Mouse (Mus musculus) urinary bladder, postnatal 4 days (tissue): ENCODE data around the gene Slc25a28.
A peak's percentile ranks its signal among the peaks of the same experiment; 100 is the strongest.

Experiments used
- DNase-seq, 2 experiments: peaks; one replicate each; pipeline ENCODE4 v3.0.0; 2021 to 2022; ENCODE audit warnings: low spot score in 2 of 2

Slc25a28 gene

DNA sequence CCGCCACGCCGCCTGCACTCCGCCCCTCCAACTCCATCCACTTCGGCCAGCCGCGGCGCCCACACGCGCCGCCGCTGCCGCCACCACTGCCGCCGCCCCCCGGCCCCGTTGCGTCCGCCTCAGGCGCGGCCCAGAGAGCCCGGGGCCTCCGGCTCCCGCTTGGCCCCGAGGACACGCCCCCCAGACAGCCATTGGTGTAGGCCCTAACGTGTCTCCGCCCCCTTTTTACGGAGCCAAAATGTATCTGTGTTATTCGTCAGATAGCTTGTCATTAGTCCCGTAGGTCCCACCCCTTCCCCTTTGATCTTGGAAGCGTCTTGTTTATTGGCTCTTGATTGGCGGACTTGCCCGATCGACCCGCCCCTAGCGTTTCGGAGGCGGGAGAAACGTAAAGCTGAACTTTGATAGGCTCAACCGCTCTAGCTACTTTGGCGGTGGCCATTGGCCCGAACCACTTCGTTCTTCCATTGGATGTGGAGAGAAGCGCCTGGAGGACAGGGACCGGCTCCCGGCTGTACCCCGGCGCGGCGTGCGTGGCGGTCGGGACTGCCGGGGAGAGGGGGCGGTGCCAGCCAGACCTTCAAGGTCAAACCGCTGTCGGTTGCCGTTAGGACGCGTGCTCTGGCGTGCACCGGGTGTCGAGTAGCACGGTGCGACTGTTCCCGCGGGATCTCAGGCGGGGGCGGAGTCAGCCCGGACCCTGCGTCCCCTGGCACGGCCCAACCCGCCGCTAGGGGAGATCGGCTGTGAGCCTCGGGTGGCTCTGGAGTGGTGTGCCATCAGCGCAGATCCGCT lies at the start of gene Slc25a28:
Gene Slc25a28 (minus strand): TSS at position 152 of the 795 bp plus-strand sequence.
- DNase-seq = peak; percentile 95 to 97

DNA sequence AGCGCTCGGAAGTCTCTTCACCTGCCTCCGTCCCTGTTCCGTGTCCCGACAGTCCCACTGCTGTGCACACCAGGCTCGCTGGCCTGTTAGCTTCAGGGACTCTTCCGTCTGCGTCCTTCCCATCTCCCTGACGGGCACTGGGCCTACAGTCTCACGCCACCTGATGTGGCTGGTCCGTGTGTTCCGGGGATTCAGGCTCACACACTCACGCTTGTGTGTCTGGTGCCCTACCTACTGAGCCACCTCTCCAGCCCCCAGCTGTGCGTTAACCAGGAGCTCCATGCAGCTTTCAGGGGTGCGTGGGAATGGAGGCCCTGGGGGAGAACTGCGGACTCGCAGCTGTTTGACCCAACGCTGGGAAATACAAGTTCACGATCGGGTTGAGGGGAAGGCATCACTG lies 49.5 kb upstream of the Slc25a28 start:
- peak in 1 of 2 experiments; percentile 57 for DNase-seq

GRCm38 (mm10) chr19:43723501-43723900 lies 48.8 kb upstream of the Slc25a28 start:
- DNase-seq = no peak

- no peak for DNase-seq
These were observed 48.2 kb upstream of the Slc25a28 start for GRCm38 (mm10) chr19:43722891-43723290.

- DNase-seq = no peak
These were observed 45.4 kb upstream of the Slc25a28 start for GRCm38 (mm10) chr19:43720061-43720460.

- DNase-seq = no peak
These were observed 37.3 kb upstream of the Slc25a28 start for GRCm38 (mm10) chr19:43711971-43712370.

DNA sequence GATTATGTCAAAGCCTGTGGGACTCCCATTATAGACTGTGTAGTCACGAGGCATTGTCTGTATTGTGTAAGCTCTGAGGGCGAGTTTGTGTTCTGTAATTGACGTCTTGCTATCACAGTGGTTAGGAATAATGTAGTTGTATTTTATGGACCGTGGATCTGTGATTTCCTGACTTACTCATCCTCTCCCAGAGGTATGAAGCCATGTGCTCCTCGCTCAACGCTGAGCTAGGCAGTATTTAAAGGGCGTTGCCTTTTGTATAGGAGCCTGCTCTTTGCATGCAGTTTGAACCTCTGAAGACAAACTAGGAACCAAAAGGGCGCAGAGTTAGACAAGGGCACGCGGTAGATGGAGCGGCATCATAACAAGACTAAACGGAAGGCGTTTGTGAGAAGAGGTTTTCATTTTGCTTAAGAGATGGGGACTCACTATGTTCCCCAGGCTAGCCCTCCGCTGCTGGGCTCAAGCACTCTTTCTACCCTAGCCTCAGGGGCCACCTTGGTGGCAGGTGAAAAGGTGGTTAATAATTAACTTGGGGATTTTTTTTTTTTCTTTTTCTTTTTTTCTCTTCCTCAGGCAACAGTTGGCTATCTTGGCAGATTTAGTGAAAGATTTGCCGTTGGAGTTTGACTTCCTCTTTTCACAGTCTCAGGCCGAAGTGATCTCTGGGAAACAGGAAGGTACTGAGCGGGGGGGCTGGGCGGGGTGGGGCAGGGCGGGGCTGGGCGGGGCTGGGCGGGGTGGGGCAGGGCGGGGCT lies 36.7 kb upstream of the Slc25a28 start:
- DNase-seq = no peak

GRCm38 (mm10) chr19:43709317-43709716 lies 34.6 kb upstream of the Slc25a28 start:
- DNase-seq = no peak

DNA sequence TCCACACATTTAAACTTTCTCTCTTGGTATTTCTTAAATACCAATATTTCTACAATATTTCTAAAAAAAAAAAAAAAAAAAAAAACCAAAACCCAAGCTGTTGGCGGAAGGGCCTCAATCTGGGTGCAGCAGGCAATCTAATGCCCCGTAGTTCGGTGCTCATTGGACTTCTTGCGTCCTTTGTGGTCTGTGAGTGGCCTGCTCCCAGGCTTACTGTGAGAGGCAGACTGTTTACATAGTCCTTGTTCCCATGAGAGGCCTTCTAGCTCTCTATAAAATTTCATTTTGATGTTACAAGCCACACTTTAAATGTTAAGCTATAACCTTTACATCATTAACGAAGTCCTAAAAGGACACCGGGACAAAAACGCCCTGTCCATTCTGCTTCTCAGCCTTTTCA lies 33.5 kb upstream of the Slc25a28 start:
- no peak for DNase-seq

GRCm38 (mm10) chr19:43704787-43705497 lies 30.3 kb upstream of the Slc25a28 start:
- no peak for DNase-seq

DNA sequence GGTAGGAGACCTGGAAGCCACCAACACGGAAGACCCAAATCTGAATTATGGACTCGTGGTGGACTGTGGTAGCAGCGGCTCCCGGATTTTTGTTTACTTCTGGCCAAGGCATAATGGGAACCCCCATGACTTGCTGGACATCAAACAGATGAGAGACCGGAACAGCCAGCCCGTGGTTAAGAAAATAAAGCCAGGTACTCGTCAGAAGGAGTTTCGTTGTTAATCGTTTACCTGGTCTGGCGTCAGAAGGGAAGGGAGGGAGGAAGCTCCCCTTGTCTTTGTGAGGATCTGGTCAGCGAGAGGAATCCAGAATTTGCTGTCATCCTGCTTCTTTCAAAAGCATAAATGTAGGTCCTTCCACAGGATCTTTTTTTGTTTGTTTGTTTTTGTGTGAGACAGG lies 29.5 kb upstream of the Slc25a28 start:
- DNase-seq = no peak

DNA sequence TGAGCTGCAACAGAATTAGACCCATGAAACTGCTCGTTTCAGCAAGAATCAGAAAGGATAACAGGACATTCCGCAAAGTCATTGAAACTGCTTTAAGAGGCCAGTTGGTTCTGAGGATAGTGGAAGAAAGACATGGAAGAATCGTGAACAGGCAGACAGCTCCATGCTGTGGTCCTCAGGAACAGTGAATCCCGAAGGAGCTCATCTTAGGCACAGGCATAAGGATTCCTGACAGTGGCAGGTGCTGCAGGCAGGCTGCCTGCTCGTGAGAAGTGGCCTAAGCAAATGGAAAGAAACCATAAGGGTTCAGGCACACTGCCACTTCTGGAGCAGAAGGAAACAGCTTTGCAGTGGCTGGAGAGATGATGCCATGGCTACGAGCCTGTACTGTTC lies 25.1 kb upstream of the Slc25a28 start:
- no peak for DNase-seq

DNA sequence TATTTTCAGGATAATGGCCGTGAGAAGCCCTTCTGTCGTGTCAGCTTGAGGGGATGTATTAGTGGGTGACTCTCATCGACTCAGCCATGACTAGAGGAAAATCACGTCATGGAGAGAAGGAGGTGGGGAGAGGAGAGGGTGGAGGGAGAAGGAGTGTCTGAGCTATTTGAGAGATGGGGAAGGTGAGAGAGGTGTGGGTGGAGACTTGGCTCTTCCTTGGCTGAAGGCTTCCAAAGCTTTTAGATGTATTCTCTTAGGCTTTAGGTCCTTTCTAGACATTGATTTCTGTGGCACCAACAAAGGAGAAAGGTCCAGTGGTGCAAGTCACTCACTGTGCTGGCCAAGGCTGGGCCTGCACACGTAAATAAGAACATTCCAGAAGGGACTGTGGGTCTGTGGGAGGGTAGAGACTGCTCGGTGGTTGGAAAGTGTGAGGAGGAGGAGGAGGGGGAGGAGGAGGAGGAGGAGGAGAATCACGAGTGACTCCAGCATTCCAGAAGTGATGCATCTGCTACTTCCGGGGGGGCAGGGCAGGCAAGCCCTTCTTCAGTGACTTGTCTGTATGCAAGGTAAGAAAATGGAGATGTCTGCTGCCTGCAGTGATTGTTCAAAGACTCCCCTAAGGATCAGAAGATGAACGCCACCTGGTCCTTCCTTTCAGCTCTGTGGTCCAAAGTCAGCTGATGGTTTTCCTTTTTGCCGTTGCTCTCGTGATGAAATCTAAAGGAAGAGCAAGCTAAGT lies 24.5 kb upstream of the Slc25a28 start:
- DNase-seq = no peak

GRCm38 (mm10) chr19:43697666-43698370 lies 23.1 kb upstream of the Slc25a28 start:
- DNase-seq = no peak

- DNase-seq = no peak
These were observed 20.9 kb upstream of the Slc25a28 start for GRCm38 (mm10) chr19:43695514-43695964.

DNA sequence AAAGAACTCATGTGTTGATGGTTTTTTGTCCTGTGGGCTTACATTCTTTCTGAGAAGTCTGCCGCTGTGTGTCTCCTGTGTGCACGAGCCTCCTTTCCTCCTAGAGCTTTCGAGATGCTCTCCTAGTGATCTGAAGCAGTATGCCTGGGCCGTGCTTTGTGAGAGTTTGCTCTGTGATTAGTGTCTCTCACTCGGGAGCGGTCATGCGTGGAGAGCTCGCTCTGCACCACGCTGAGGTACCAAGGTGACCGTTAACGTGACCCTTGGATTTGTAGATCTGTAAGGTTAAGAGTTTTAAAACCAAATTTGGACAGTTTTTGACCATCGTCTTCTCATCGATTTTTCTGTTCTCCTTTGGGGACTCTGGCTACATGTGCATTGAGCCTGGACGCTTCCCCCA lies 18.1 kb upstream of the Slc25a28 start:
- DNase-seq = no peak

- DNase-seq = peak; percentile 94 to 95
These were observed 15.0 kb upstream of the Slc25a28 start, which contains the start of gene Entpd7 for GRCm38 (mm10) chr19:43689419-43690246. Entpd7 (plus strand) TSS chr19:43689672.

DNA sequence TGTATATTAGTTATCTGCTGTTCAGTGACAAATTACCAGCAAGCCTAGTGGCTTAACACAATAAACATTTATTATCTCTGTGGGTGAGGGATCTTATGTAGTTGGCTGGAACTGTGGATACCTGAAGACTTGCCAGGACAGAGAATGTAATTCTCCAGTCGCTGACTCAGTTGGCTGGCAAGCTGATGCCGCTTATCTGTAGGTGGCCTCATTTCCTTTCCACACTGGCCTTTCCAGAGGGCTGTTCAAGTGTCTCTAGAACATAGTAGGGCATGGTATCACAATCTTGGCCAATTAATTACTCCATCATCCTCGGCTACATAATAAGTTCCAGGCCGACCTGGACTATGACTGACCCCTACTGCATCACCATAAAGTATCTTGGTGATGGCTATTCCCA lies 6.9 kb upstream of the Slc25a28 start:
- no peak for DNase-seq

DNA sequence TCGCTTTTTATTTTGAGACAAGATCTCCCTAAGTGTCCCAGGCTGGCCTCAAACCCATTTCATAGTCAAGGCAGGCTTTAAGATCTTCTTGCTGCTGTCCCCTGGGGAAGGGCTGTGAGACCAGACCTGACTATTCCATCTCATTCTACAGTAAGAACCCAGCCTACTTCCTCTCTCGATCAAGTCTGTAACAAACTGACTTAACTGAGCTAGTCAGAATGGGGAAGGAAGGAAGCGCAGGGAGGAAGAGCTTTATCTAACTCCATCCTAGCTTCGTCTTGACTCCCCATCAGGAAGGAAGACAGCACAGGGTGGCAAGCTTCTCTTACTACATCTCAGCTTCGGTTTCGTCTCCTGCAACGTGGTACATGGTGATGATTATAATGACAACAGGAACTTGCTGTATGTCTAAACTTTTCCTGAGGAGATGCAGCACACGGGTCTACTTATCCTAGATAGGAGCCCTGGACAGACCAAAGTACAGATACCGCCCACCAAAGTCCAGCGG lies 4.8 kb upstream of the Slc25a28 start:
- no peak for DNase-seq
